ENCODE assay signal across 16 mouse cellular contexts in the genomic region with DNA sequence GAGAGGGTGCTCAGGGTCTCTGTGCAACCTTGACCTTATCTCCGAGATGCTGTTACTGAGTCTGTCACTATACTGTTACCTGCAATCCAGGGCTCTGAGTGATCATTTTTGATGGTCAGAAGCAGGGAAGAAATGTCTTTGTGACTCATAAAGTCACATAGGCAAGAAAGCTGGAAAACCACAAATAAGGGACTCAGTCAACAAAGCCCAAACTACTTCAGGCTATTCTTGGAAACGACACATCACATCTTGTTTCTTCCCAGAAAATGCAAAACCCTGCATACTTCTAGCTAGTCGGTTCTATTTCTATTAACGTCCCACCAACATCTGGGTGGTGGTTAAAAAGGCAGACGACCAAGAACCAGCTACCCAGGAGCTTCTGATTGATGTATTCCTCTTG. TPM values are rescaled to one million over a fixed set of nuclear protein-coding genes. Genes with fewer than 3 reads are reported as not detected.
DNase-seq lines count a peak whose midpoint lies in the region; ATAC-seq and TF ChIP-seq lines count a peak whose summit lies in the region.
"Had no signal": no experiment of that assay in that cellular context is flagged by ENCODE, and none has a peak within 500 bp of the region (broad histone marks: within the 10 kb centered on the region; RNA-seq: fewer than 3 reads in every experiment).

No protein-coding gene starts in this region.

- peaks cover 11% of the 10 kb centered on the region; the same call in 1 of the 2 replicates for H3K36me3 ChIP-seq in heart, adult 2 months (ENCODE audit: control insufficient read depth, insufficient read depth, low read length)
- H3K36me3 ChIP-seq in heart, embryonic 16.5 days (ENCODE audit: control insufficient read depth, insufficient read depth): peaks cover 13% of the 10 kb centered on the region
- H3K36me3 ChIP-seq in lung, postnatal 0 days (ENCODE audit: insufficient read depth, low read length): no peaks in the 10 kb centered on the region
- H3K36me3 ChIP-seq: midbrain, embryonic 10.5 days; neural tube, embryonic 12.5 days had no signal

- peaks cover 35% of the 10 kb centered on the region for H3K4me1 ChIP-seq in heart, adult 2 months (ENCODE audit: control insufficient read depth, insufficient read depth, low read length)
- H3K4me1 ChIP-seq in heart, embryonic 16.5 days (ENCODE audit: control insufficient read depth, insufficient read depth, low read length): peaks cover 90% of the 10 kb centered on the region
- peaks cover 38% of the 10 kb centered on the region for H3K4me1 ChIP-seq in lung, postnatal 0 days (ENCODE audit: insufficient read depth, low read depth, low read length)
- H3K4me1 ChIP-seq: neural tube, embryonic 12.5 days had no signal

- intact Hi-C loops in heart, adult 2 months (cut with DNase I): no loop called here
- intact Hi-C loops in heart, postnatal 14 days (cut with DNase I): loop anchor here (5.0 kb wide), 1 partner anchor 35 kb away; no protein-coding TSS in a partner anchor

- no peak overlapping the region for H3K9ac ChIP-seq in heart, adult 2 months (ENCODE audit: low read depth, low read length)
- peak overlapping the region; percentile 46; the same call in 1 of the 2 replicates for H3K9ac ChIP-seq in heart, embryonic 16.5 days (ENCODE audit: low read length)
- no peak overlapping the region for H3K9ac ChIP-seq in lung, postnatal 0 days (replicated peaks; ENCODE audit: low read depth)
- H3K9ac ChIP-seq: neural tube, embryonic 12.5 days had no signal

- H3K27ac ChIP-seq in heart, adult 2 months: peak overlapping the region; percentile 41
- peak overlapping the region; percentile 94 for H3K27ac ChIP-seq in heart, embryonic 16.5 days (ENCODE audit: low read length)
- peak overlapping the region; percentile 47; the same call in 1 of the 2 replicates for H3K27ac ChIP-seq in lung, postnatal 0 days (ENCODE audit: low read length)
- H3K27ac ChIP-seq: macrophage; midbrain, embryonic 10.5 days; neural tube, embryonic 12.5 days had no signal

- ATAC-seq in heart, embryonic 16.5 days (replicated peaks; ENCODE audit: extremely low read depth, insufficient read depth, low FRiP score): no peak
- no peak for ATAC-seq in lung, postnatal 0 days
- no peak for ATAC-seq in CD4-positive, CD25-positive, alpha-beta regulatory T cell, adult 4 months
- ATAC-seq: forebrain, embryonic 14.5 days had no signal

- no peak for TF ChIP-seq EP300 in heart, adult 2 months (IDR thresholded peaks at IDR 0.05; ENCODE audit: insufficient read depth, low read depth, low read length)
- TF ChIP-seq EP300 in lung, postnatal 0 days (IDR thresholded peaks at IDR 0.05): no peak

- H3K4me2 ChIP-seq in heart, embryonic 16.5 days (ENCODE audit: low read depth, low read length): no peak overlapping the region
- no peak overlapping the region for H3K4me2 ChIP-seq in lung, postnatal 0 days (replicated peaks; ENCODE audit: low read depth, low read length)
- H3K4me2 ChIP-seq: neural tube, embryonic 12.5 days had no signal

- DNase-seq in heart, adult 2 months: no peak
- no peak for DNase-seq in heart, postnatal 14 days
- no peak for DNase-seq in heart, adult 18-20 months
- DNase-seq in lung, postnatal 0 days (ENCODE audit: low spot score): no peak
- no peak for DNase-seq in lung, adult 18-20 months
- DNase-seq: cerebellum, adult 9-10 months; gastrocnemius, postnatal 25 days; kidney, adult 11 months; thymus, postnatal 25 days had no signal

- H3K27me3 ChIP-seq in heart, adult 2 months (ENCODE audit: control insufficient read depth, insufficient read depth, low read length): no peaks in the 10 kb centered on the region
- no peaks in the 10 kb centered on the region for H3K27me3 ChIP-seq in heart, embryonic 16.5 days (ENCODE audit: control insufficient read depth, insufficient read depth, low read length)
- no peaks in the 10 kb centered on the region for H3K27me3 ChIP-seq in lung, postnatal 0 days (replicated peaks; ENCODE audit: insufficient read depth, low read length)
- H3K27me3 ChIP-seq: neural tube, embryonic 12.5 days had no signal

- no peaks in the 10 kb centered on the region for H3K9me3 ChIP-seq in heart, embryonic 16.5 days (replicated peaks; ENCODE audit: control insufficient read depth, low read length)
- H3K9me3 ChIP-seq in lung, postnatal 0 days (ENCODE audit: low read length): no peaks in the 10 kb centered on the region
- H3K9me3 ChIP-seq: midbrain, embryonic 10.5 days; neural tube, embryonic 12.5 days had no signal

- TF ChIP-seq CTCF in heart, adult 2 months (IDR thresholded peaks at IDR 0.05): no peak
- no peak for TF ChIP-seq CTCF in lung, postnatal 0 days (IDR thresholded peaks at IDR 0.05)

- WGBS in heart, adult 2 months: 60% methylated on average over 5 of the region's 5 CpGs
- 47% methylated on average over 5 of the region's 5 CpGs for whole genome bisulfite sequencing in heart, embryonic 16.5 days
- 53% methylated on average over 5 of the region's 5 CpGs for WGBS in lung, postnatal 0 days

- peaks cover 4% of the 10 kb centered on the region; the same call in 1 of the 2 replicates for H3K79me2 ChIP-seq in heart, adult 2 months (replicated peaks; ENCODE audit: control insufficient read depth, insufficient read depth, low read length)

- TF ChIP-seq POLR2A in heart, adult 2 months (IDR thresholded peaks at IDR 0.05; ENCODE audit: insufficient read depth, low read depth, low read length): no peak

- no peak overlapping the region for H3K4me3 ChIP-seq in heart, adult 2 months
- H3K4me3 ChIP-seq in heart, embryonic 16.5 days (ENCODE audit: low read length): no peak overlapping the region
- H3K4me3 ChIP-seq in lung, postnatal 0 days (ENCODE audit: low read depth, low read length): no peak overlapping the region
- H3K4me3 ChIP-seq: erythroblast, embryonic 14.5 days; midbrain, embryonic 10.5 days; neural tube, embryonic 12.5 days had no signal

RNA-seq across cellular contexts. Expression of gene Mical2, which starts 41.6 kb away (rescaled TPM):
- total RNA-seq in heart, adult 2 months (2021): 10 to 100 TPM; 87.7 to 89.1 TPM
- polyA plus RNA-seq in heart, adult 2 months (2012; rRNA removed): 44.8 and 53.7 TPM in 2 replicates
- 100 to 1,000 TPM; 105 to 127 TPM for total RNA-seq in heart, postnatal 14 days (2021)
- 128 and 145 TPM in 2 replicates for polyA plus RNA-seq in heart, embryonic 16.5 days (2015; fragmentation: Nextera tagmentation; extraction: Ambion mirVana)
- total RNA-seq in heart, adult 18-20 months (2021): 10 to 100 TPM; 80.4 to 85.1 TPM
- 19.7 and 21.5 TPM in 2 replicates for polyA plus RNA-seq in lung, postnatal 0 days (2015; fragmentation: Nextera tagmentation; extraction: Ambion mirVana)
- 1 to 10 TPM; 2.1 to 2.4 TPM for polyA plus RNA-seq in CD4-positive, CD25-positive, alpha-beta regulatory T cell, adult 4 months (2017; shearing (Covaris generic))
- polyA plus RNA-seq: erythroblast, embryonic 14.5 days had no signal

Comparison
In these comparisons a context has a peak if more than half of its experiments do, and no peak if none do; other contexts are left out.
1. H3K27ac ChIP-seq: peak in every context shown above with its lines; median percentile 94 in heart, embryonic 16.5 days; 47 in lung, postnatal 0 days; 41 in heart, adult 2 months.